Mouse (Mus musculus) small intestine, adult 2 months (tissue): ENCODE measurements around the gene Cabcoco1.

ENCODE experiments used
- CTCF ChIP-seq: fragments of 200-500 bp; IDR thresholded peaks from 2 replicates; pipeline ENCODE4 v1.5.1; 2012; ENCODE audit warnings: low read depth, mild to moderate bottlenecking, control low read depth, inconsistent platforms, low read length, moderate library complexity, mixed read lengths; ENCODE audit not compliant: insufficient replicate concordance, insufficient read length; ENCODE audit errors: extremely low read depth
- POLR2A ChIP-seq: fragments of 200-500 bp; IDR thresholded peaks from 2 replicates; pipeline ENCODE4 v1.6.1; 2012; ENCODE audit warnings: low read depth, mild to moderate bottlenecking, control low read depth, inconsistent platforms, low read length, moderate library complexity

- TF ChIP-seq POLR2A: no peak
- TF ChIP-seq CTCF: no peak
Measured at GRCm38 (mm10) chr10:68446797-68447125, 94.9 kb downstream of the Cabcoco1 start.
